Mouse (Mus musculus): Measurements from ENCODE around the gene Cyp4b1.
"Not testable (repeated sequence)": the region's sequence is repeated elsewhere in the genome, so short reads cannot be mapped to it uniquely, and the experiment has no call there.

The Cyp4b1 gene

DNA sequence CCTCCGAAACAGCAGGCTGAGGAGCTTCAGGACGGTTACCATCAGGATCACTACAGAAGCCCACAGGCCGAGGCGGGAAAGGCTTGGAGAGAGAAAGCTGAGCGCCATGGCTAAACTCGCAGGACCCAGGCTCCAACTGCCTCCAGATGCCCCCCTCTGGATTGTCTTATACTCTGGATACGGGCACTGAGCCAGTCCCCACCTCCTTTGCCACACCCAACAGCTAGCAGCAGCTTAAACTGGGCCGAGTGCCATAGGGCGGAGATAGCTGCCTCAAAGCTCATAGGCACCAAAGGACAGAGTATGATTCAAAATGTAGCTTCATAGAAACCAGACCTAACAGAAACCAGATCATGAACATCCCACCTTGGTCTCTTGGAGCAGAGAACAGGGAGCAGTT is at the start of gene Cyp4b1:
Cyp4b1 (minus strand) TSS at position 144 of the 400 bp plus-strand sequence.
- no peak for DNase-seq (ENCODE audit: low read depth, low spot score)

GRCm38 (mm10) chr4:115686299-115686698 is 38.8 kb upstream of the Cyp4b1 start:
- DNase-seq (ENCODE audit: low read depth, low spot score): no peak

GRCm38 (mm10) chr4:115659190-115659589 is 11.7 kb upstream of the Cyp4b1 start:
- DNase-seq (ENCODE audit: low read depth, low spot score): no peak

DNA sequence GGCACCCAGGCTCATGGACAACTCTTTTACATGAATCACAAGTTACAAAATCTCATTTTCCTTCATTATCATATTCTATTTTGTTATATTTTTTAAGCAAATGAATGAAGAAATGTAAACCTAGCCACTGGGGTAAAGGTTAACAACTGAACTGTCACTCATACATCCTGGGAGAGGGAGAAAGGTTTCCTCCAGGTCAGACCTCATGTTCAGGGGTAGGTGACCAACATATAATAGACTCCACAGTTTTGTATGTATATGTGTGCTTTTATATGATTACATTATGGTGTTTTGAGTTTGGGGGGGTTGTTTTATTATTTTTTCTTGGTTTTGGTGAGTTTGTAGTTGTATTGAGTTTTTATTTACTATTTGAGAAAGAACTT is 10.3 kb upstream of the Cyp4b1 start:
- DNase-seq (ENCODE audit: low read depth, low spot score): no peak

GRCm38 (mm10) chr4:115657104-115657866 is 9.8 kb upstream of the Cyp4b1 start:
- DNase-seq (ENCODE audit: low read depth, low spot score): no peak

DNA sequence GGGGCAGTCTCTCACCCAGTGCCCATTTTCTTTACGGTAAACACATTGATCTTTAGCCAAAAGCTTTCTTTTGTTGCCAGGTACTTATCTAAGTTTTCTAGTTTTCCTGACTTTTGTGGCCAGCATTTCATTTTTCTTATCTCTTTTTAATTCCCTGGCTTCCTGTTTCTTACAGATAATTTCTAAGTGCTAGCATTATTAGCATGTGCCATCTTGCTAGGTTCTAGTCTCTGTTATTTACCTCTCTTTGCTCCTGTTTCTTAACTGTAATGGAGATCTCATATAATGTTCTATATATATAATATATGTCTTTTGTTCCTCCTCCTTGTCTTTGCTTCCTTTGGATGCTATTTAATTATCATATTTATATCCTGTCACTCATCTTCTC is 9.0 kb upstream of the Cyp4b1 start:
- not testable (repeated sequence) for DNase-seq (ENCODE audit: low read depth, low spot score)

GRCm38 (mm10) chr4:115655841-115656534 is 8.5 kb upstream of the Cyp4b1 start:
- not testable (repeated sequence) for DNase-seq (ENCODE audit: low read depth, low spot score)

- DNase-seq (ENCODE audit: low read depth, low spot score): no peak
Measured at GRCm38 (mm10) chr4:115650866-115651265, 3.3 kb upstream of the Cyp4b1 start.

DNA sequence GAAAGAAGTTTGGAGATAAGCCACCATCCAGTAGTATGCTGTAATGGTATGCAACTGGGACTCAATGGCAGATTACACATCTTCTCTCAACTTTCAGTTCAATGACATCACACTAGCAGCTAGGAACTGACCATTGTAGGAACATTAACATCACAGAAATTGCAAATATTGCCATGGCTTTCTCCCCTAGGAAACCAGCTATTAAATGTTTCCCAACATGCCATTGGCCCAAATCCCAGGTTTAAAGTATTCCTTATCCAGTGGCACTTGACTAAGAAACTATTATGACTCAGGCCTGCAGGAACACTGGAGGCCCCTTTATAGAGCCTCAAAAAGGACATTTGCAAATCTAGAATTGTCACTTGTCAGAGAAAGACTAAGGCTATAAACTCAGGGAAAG is 1.8 kb upstream of the Cyp4b1 start:
- DNase-seq (ENCODE audit: low read depth, low spot score): no peak

GRCm38 (mm10) chr4:115648752-115649151 is 1.2 kb upstream of the Cyp4b1 start:
- DNase-seq (ENCODE audit: low read depth, low spot score): no peak

DNA sequence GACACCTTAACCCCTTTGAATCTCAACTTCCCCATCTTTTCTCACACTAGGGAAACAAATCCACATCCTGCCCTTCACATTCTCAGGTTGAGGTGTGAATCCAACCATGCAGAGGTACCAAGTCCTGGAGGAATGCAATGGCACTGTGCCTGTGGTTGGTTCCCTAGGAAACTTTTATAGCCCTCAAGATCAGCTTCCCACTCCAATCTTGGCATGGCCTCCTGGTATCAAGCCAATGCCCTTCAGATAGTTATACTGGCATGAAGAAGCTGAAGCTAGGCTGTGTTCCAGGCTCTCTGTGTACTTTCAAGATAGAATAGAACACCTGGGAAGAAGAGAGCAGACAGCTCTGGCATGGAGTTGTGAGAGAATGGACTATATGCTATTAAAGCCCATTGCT is 2.2 kb downstream of the Cyp4b1 start:
- no peak for DNase-seq (ENCODE audit: low read depth, low spot score)

GRCm38 (mm10) chr4:115642967-115643754 is 4.4 kb downstream of the Cyp4b1 start:
- DNase-seq (ENCODE audit: low read depth, low spot score): no peak

- not testable (repeated sequence) for DNase-seq (ENCODE audit: low read depth, low spot score)
Measured at GRCm38 (mm10) chr4:115625560-115625959, 22.0 kb downstream of the Cyp4b1 start.

DNA sequence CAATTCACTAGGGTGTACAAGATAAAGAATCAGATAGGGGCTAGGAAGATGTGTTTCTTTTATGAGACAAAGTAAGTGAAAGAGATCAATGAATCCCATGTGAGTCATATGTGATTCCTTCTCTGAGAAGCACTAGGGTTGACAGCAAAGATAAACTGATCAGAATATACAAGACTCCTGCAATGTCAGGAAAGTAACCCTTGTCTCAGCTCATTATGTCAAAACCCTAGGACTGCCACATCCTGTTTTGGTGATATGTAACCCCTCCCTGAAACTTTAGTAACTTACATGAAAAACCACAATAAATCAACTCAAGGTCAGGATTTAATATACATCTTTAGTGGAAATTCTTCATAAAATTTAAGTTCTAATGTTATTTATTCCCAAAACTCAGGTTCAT is 33.5 kb downstream of the Cyp4b1 start:
- no peak for DNase-seq (ENCODE audit: low read depth, low spot score)

- DNase-seq (ENCODE audit: low read depth, low spot score): not testable (repeated sequence)
Measured at GRCm38 (mm10) chr4:115600611-115601010, 46.9 kb downstream of the Cyp4b1 start, which contains the start of gene Cyp4a32. Gene Cyp4a32, plus strand, starts transcription at chr4:115600969.

- DNase-seq (ENCODE audit: low read depth, low spot score): no peak
Measured at GRCm38 (mm10) chr4:115596824-115597336, 50.6 kb downstream of the Cyp4b1 start.

DNA sequence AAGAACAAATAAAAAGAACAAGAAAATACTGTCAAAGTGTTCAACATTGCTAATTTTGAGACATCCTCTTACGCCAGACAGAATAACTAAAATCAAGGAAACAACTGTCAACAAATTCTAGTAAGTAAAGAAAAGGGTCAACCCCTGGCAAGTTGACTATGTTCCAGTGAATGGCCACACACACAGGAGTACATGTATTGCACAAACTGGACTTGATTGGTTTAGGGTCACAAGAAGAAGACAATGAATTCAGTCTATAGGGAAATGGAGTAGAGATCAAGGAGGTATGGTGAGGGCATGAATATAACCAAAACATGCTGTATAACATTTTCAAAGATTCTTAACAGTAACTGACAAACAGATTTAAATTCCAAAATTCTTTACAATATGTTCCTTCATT is 51.2 kb downstream of the Cyp4b1 start:
- DNase-seq (ENCODE audit: low read depth, low spot score): no peak

- DNase-seq (ENCODE audit: low read depth, low spot score): no peak
Measured at GRCm38 (mm10) chr4:115583036-115583435, 64.5 kb downstream of the Cyp4b1 start.

- no peak for DNase-seq (ENCODE audit: low read depth, low spot score)
Measured at GRCm38 (mm10) chr4:115575776-115576175, 71.7 kb downstream of the Cyp4b1 start.

DNA sequence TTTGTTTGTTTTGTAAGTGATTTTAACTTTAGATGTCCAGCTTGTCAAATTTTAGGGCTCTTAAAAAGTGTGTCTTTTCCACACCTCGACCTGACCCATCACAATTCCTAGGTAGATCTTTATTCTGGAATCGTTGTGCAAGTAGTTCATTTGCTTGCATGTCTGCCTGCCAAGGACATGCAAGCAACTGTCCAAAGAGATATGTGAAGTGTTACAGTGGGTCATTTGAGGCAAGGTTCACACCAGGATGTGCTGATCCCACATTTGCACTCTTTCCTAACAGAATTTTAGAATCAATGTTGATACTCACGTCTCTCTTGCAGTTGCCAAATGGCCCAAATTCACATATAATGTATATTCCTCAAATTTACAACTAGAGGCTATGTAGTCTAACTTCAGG is 72.3 kb downstream of the Cyp4b1 start:
- DNase-seq (ENCODE audit: low read depth, low spot score): no peak
